Mouse (Mus musculus): ENCODE data around the gene Dmbx1.

DNA sequence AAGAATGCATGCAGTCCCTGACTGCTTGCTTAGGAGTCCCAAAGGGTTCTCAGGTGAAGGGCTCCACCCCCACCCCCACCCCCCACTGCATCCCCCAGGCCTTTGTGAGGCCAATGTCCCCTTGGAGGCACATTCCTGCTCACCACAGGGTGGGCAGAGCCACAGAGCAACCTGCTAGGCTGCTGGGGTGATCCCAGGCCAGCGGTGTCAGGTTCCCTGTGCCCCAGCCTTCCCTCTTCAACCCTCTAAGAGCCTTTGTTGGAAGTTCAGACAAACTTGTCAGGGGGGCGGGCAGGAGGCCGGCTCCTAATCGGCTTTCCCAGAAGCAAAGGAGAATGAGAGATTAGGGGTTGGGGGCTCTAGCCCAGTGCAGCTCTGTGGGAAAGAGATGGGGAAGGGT lies 28.1 kb downstream of the Dmbx1 start:
- no peak for TF ChIP-seq EP300 (IDR thresholded peaks at IDR 0.05; ENCODE audit: low read depth)
- TF ChIP-seq CTCF (IDR thresholded peaks at IDR 0.05; ENCODE audit: low read depth), result no peak

Data from liver, embryonic 14.5 days (tissue).